Mouse (Mus musculus) kidney, embryonic 14.5 days (tissue): ENCODE data around the gene Ltbr. TPM values are rescaled to one million over a fixed set of nuclear protein-coding genes. Genes with fewer than 3 reads are reported as not detected.

Experiments used
- ATAC-seq: fragments of 200-750 bp; cut with Nextera tagmentation; 2 replicates; pipeline ENCODE4 v1.8.0; 2017; ENCODE audit warnings: moderate number of reproducible peaks, mild to moderate bottlenecking, moderate TSS enrichment, moderate library complexity; ENCODE audit not compliant: low FRiP score, low TSS enrichment
- H3K27ac ChIP-seq: fragments of 300-500 bp; sonication (generic); 2 replicates; pipeline ENCODE4 v1.5.1; 2014; ENCODE audit warnings: low read depth, mild to moderate bottlenecking, low read length, moderate library complexity, mixed read lengths
- H3K27me3 ChIP-seq: fragments of 300-500 bp; sonication (generic); 2 replicates; pipeline ENCODE4 v1.6.1; 2014; ENCODE audit warnings: mild to moderate bottlenecking, low read length; ENCODE audit not compliant: control insufficient read depth, insufficient read depth
- H3K36me3 ChIP-seq: fragments of 300-500 bp; sonication (generic); 2 replicates; pipeline ENCODE4 v1.6.1; 2014; ENCODE audit warnings: low read length, mixed read lengths; ENCODE audit not compliant: control insufficient read depth, insufficient read depth
- H3K4me1 ChIP-seq: fragments of 300-500 bp; sonication (generic); 2 replicates; pipeline ENCODE4 v1.6.1; 2014; ENCODE audit warnings: low read length, mixed read lengths; ENCODE audit not compliant: control insufficient read depth, insufficient read depth
- H3K4me2 ChIP-seq: fragments of 300-500 bp; sonication (generic); replicated peaks from 2 replicates; pipeline ENCODE4 v1.6.1; 2014; ENCODE audit warnings: low read depth, mild to moderate bottlenecking, low read length
- H3K4me3 ChIP-seq: fragments of 300-500 bp; sonication (generic); 2 replicates; pipeline ENCODE4 v1.5.1; 2014; ENCODE audit warnings: mild to moderate bottlenecking, low read length
- H3K9ac ChIP-seq: fragments of 300-500 bp; sonication (generic); 2 replicates; pipeline ENCODE4 v1.6.1; 2014; ENCODE audit warnings: low read depth, mild to moderate bottlenecking, low read length, moderate library complexity
- H3K9me3 ChIP-seq: fragments of 300-500 bp; sonication (generic); 2 replicates; pipeline ENCODE4 v1.6.1; 2016; ENCODE audit warnings: low read length; ENCODE audit not compliant: control insufficient read depth
- WGBS: fragments of 180-500 bp; shearing (Covaris S2); extraction: QIAGEN DNeasy Blood & Tissue Kit; methylation state at CpG from one replicate; pipeline ENCODE4 v1.1.7; 2014; 5-methylcytosine and 5-hydroxymethylcytosine counted together
- polyA plus RNA-seq: library from polyadenylated mRNA; unstranded; fragments of >200 nt; fragmentation: Nextera tagmentation; extraction: Ambion mirVana; gene quantifications from 2 replicates; pipeline ENCODE4 v1.2.1, GENCODE M21; 2014

The Ltbr gene
- polyA plus RNA-seq, 1 experiment from 2014 or later = 54.0 TPM

DNA sequence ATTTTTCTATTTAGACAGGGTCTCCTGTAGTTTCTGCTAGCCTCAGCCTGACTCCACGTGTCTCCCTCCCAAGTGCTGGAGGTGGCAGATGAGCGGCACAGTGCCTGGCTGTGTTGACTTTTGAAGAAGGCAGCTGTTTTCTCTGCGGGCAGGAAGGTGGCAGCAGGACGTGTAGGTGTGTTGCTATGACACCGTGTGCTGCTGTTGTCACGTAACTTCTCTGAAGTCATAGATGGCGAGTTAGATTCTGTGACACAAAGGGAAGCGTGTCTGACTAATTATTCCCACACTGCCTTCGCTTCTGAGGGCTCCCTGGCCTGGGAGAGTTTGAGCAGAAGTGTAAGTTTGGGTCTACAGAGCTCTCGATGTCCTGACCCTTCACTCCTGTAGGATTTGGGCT is 48.4 kb downstream of the Ltbr start:
- H3K36me3 ChIP-seq = no peaks in the 10 kb centered on the region
- no peak overlapping the region for H3K4me2 ChIP-seq
- no peak for ATAC-seq
- 47% methylated on average over 10 of the region's 10 CpGs for WGBS
- H3K27ac ChIP-seq = no peak overlapping the region
- no peak overlapping the region for H3K9ac ChIP-seq
- H3K9me3 ChIP-seq = no peaks in the 10 kb centered on the region
- H3K4me3 ChIP-seq = no peak overlapping the region
- no peaks in the 10 kb centered on the region for H3K27me3 ChIP-seq
- no peaks in the 10 kb centered on the region for H3K4me1 ChIP-seq

DNA sequence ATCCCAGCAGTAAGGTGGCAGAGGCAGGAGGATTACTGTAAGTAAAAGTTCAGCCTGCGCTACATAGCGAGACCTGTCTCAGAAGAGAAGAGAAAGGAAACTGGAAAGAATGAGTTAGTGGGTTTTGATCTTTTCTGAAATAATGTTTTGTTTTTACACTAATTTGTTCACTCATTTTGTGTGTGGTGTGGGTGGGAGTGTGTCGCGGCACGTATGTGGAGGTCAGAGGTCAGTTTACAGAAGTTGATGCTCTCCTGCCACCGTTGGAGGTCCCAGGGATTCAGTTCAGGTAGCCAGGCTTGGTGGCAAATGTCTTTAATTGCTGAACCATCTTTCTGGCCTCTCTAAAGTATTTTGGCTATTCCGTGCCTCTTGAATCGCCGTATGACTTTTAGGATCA is 49.5 kb downstream of the Ltbr start:
- Histone ChIP-seq H3K36me3 (no peaks in the 10 kb centered on the region), H3K27ac (no peak overlapping the region), H3K4me1 (no peaks in the 10 kb centered on the region), H3K4me2 (no peak overlapping the region), H3K27me3 (no peaks in the 10 kb centered on the region), H3K9me3 (no peaks in the 10 kb centered on the region), H3K4me3 (no peak overlapping the region), H3K9ac (no peak overlapping the region)
- 81% methylated on average over 9 of the region's 9 CpGs for WGBS
- ATAC-seq = no peak

DNA sequence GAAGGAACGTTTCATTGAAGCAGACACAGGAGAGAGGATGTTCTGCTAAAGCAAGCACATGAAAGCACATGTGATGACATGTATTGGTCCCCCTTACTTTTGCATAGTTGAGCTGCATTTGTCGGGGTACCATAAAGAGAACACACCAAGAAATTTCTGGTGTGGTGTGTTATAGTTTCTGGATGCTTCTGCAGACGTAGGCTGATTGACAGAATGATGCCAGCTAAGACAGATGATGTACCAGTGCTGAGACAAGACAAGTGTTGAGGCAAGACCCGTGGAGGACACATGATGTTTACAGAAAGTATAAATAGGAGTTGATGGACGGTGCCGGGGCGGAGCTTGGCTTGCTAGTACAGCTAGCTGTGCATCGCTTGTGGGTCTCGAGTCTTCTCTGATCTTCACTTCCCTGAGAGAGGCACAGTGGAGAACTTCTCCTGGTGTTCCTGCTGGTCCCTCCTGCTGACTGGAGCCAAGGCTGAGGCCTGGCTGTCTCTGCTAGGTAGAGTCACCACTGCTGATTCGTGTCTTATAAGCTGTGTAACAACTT is 53.6 kb downstream of the Ltbr start:
- no peak for ATAC-seq
- H3K4me3 ChIP-seq = no peak overlapping the region
- H3K27me3 ChIP-seq = no peaks in the 10 kb centered on the region
- H3K9me3 ChIP-seq = no peaks in the 10 kb centered on the region
- H3K27ac ChIP-seq = no peak overlapping the region
- no peaks in the 10 kb centered on the region for H3K4me1 ChIP-seq
- H3K9ac ChIP-seq = no peak overlapping the region
- 82% methylated on average over 10 of the region's 10 CpGs for WGBS
- no peak overlapping the region for H3K4me2 ChIP-seq
- H3K36me3 ChIP-seq = no peaks in the 10 kb centered on the region

Other genes starting within 250 kb of the Ltbr start
- gene Lpar5, start 246.0 kb downstream of the Ltbr start, polyA plus RNA-seq = 0.43 and 0.45 TPM in 2 replicates
- 72.1 and 106 TPM in 2 replicates for gene Chd4, start 217.9 kb downstream of the Ltbr start, polyA plus RNA-seq
- gene Nop2, start 182.0 kb downstream of the Ltbr start, polyA plus RNA-seq = 58.2 and 67.2 TPM in 2 replicates
- gene Iffo1, start 168.6 kb downstream of the Ltbr start, polyA plus RNA-seq = 7.0 and 7.4 TPM in 2 replicates
- gene Gapdh, start 147.4 kb downstream of the Ltbr start, polyA plus RNA-seq = 2,196 and 2,293 TPM in 2 replicates
- 99.6 and 150 TPM in 2 replicates for gene Ncapd2, start 122.2 kb downstream of the Ltbr start, polyA plus RNA-seq
- gene Mrpl51, start 122.1 kb downstream of the Ltbr start, polyA plus RNA-seq = 203 and 238 TPM in 2 replicates
- gene Vamp1, start 98.3 kb downstream of the Ltbr start, polyA plus RNA-seq = 2.0 and 3.5 TPM in 2 replicates
- 2.0 and 4.5 TPM in 2 replicates for gene Tapbpl, start 82.0 kb downstream of the Ltbr start, polyA plus RNA-seq
- 1.5 and 2.0 TPM in 2 replicates for gene Cd27, start 76.9 kb downstream of the Ltbr start, polyA plus RNA-seq
- gene Tuba3a, start 27.8 kb downstream of the Ltbr start, polyA plus RNA-seq = 0.29 TPM in 1 of 2 replicates, not detected in the other
- 2.5 and 3.3 TPM in 2 replicates for gene Scnn1a, start 6.8 kb upstream of the Ltbr start, polyA plus RNA-seq
- 67.1 and 69.3 TPM in 2 replicates for gene Tnfrsf1a, start 35.5 kb upstream of the Ltbr start, polyA plus RNA-seq
- 3.8 and 6.1 TPM in 2 replicates for gene Plekhg6, start 66.9 kb upstream of the Ltbr start, polyA plus RNA-seq
- gene Cd9, start 180.9 kb upstream of the Ltbr start, polyA plus RNA-seq = 116 and 118 TPM in 2 replicates
- gene Vwf, start 232.9 kb upstream of the Ltbr start, polyA plus RNA-seq = 2.4 and 5.2 TPM in 2 replicates